Mouse (Mus musculus) midbrain, embryonic 16.5 days (tissue): ENCODE data around the gene Spata5. TPM values are rescaled to one million over a fixed set of nuclear protein-coding genes. Genes with fewer than 3 reads are reported as not detected.

ENCODE experiments used
- ATAC-seq: fragments of 200-750 bp; cut with Nextera tagmentation; 2 replicates; pipeline ENCODE4 v1.8.0; 2017; ENCODE audit warnings: moderate TSS enrichment
- H3K27ac ChIP-seq: fragments of 300-500 bp; sonication (generic); 2 replicates; pipeline ENCODE4 v1.5.1; 2014; ENCODE audit warnings: mild to moderate bottlenecking, low read length, mixed read lengths
- H3K27me3 ChIP-seq: fragments of 300-500 bp; sonication (generic); 2 replicates; pipeline ENCODE4 v1.6.1; 2014; ENCODE audit warnings: low read depth, low read length, mixed read lengths; ENCODE audit not compliant: control insufficient read depth, insufficient read depth
- H3K36me3 ChIP-seq: fragments of 300-500 bp; sonication (generic); 2 replicates; pipeline ENCODE4 v1.6.1; 2014; ENCODE audit warnings: mild to moderate bottlenecking, low read length, moderate library complexity, mixed read lengths; ENCODE audit not compliant: control insufficient read depth, insufficient read depth
- H3K4me1 ChIP-seq: fragments of 300-500 bp; sonication (generic); 2 replicates; pipeline ENCODE4 v1.6.1; 2014; ENCODE audit warnings: mild to moderate bottlenecking, low read length, mixed read lengths; ENCODE audit not compliant: control insufficient read depth, insufficient read depth
- H3K4me2 ChIP-seq: fragments of 300-500 bp; sonication (generic); 2 replicates; pipeline ENCODE4 v1.6.1; 2014; ENCODE audit warnings: mild to moderate bottlenecking, low read length, mixed read lengths
- H3K4me3 ChIP-seq: fragments of 300-500 bp; sonication (generic); 2 replicates; pipeline ENCODE4 v1.5.1; 2014; ENCODE audit warnings: low read depth, mild to moderate bottlenecking, low read length, moderate library complexity, mixed read lengths
- H3K9ac ChIP-seq: fragments of 300-500 bp; sonication (generic); 2 replicates; pipeline ENCODE4 v1.6.1; 2014; ENCODE audit warnings: low read depth, low read length, mixed read lengths
- H3K9me3 ChIP-seq: fragments of 300-500 bp; sonication (generic); replicated peaks from 2 replicates; pipeline ENCODE4 v1.6.1; 2014; ENCODE audit warnings: mild to moderate bottlenecking, low read length, mixed read lengths; ENCODE audit not compliant: control insufficient read depth, poor library complexity, severe bottlenecking
- WGBS: fragments of 180-500 bp; shearing (Covaris S2); extraction: QIAGEN DNeasy Blood & Tissue Kit; methylation state at CpG from one replicate; pipeline ENCODE4 v1.1.7; 2014; 5-methylcytosine and 5-hydroxymethylcytosine counted together
- polyA plus RNA-seq: library from polyadenylated mRNA; unstranded; fragments of >200 nt; fragmentation: Nextera tagmentation; extraction: Ambion mirVana; gene quantifications from 2 replicates; pipeline ENCODE4 v1.2.1, GENCODE M21; 2015

Spata5 gene
- polyA plus RNA-seq, 1 experiment from 2014 or later = 30.3 TPM

DNA sequence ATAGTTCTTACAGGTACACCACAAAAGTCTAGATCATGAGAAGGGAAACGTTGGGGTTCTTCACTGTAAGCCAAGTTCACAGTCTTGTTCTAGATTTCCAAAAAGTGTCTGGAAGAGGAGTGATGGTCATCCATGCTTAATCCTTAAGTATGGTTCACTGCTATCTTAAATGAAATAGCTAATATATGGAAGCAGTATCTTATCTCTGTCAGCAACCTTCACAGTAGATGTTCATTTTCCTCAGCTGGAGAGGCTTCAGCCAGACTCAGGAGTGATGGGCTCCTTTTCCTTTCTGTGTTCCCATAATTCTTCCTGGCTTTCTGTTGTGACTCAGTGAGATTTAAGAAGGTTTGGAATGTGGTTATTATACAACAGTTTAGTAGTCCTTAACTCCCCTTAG, 147.8 kb downstream of the Spata5 start:
- Histone ChIP-seq H3K4me1 (peaks cover 13% of the 10 kb centered on the region), H3K9me3 (no peaks in the 10 kb centered on the region), H3K36me3 (no peaks in the 10 kb centered on the region), H3K27ac (no peak overlapping the region), H3K27me3 (no peaks in the 10 kb centered on the region), H3K4me2 (no peak overlapping the region), H3K4me3 (no peak overlapping the region), H3K9ac (no peak overlapping the region)
- WGBS = 95% methylated on average over 1 of the region's 1 CpGs
- ATAC-seq = no peak

DNA sequence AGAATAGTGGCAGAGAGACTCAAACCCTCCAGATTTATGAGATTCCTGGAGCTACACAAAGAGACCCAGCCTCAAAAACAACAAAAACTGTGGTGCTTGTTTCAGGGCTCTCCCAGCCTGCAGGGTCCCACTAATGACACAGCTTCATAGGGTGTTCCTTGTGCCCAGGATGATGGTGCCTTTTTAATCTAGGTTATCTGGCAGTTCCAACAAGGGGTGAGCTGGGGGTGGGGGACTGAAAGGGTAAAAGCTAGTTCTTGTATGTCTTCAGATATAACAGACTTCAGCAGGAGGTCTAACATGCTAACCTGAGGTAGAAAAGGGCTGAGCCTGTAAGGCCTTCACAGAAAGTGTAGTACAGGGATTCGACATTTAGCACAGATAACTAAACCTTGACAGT, 149.1 kb downstream of the Spata5 start:
- H3K9me3 ChIP-seq = no peaks in the 10 kb centered on the region
- no peak overlapping the region for H3K4me2 ChIP-seq
- H3K4me3 ChIP-seq = no peak overlapping the region
- peaks cover 13% of the 10 kb centered on the region for H3K4me1 ChIP-seq
- no peaks in the 10 kb centered on the region for H3K36me3 ChIP-seq
- no peak for ATAC-seq
- no peaks in the 10 kb centered on the region for H3K27me3 ChIP-seq
- WGBS = 58% methylated on average over 1 of the region's 1 CpGs
- H3K9ac ChIP-seq = no peak overlapping the region
- no peak overlapping the region for H3K27ac ChIP-seq

GRCm38 (mm10) chr3:37569661-37570566, 150.2 kb downstream of the Spata5 start:
- ATAC-seq = peak; percentile 91
- 7% methylated on average over 22 of the region's 22 CpGs for WGBS
- Histone ChIP-seq H3K9ac (peak overlapping the region; percentile 39; the same call in 1 of the 2 replicates), H3K4me3 (no peak overlapping the region), H3K36me3 (no peaks in the 10 kb centered on the region), H3K27me3 (no peaks in the 10 kb centered on the region), H3K4me2 (peak overlapping the region; percentile 41), H3K4me1 (peaks cover 13% of the 10 kb centered on the region), H3K9me3 (no peaks in the 10 kb centered on the region), H3K27ac (0 out of 2 replicates have a peak overlapping the region, but pooled peaks have one; percentile 9)

DNA sequence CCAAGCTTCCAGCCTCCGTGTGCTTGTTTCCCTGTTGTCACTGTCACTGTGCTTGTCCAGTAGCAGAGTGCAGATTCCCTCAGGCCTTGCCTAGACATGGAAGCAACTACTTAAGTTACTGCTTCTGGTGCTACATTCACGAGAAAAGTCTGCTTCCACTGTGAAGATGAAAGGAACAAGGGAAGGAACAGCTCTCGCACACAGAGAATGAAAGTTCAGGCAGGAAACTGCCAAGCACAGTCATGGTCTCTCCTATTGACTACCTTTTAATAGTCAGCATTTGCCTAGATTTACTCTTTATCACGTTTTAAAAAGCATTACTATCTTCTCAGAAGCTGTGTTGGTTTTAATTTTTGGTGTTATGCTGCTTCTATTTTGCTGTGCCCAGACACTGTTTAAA, 151.9 kb downstream of the Spata5 start:
- 46% methylated on average over 4 of the region's 4 CpGs for WGBS
- ATAC-seq = no peak
- H3K4me3 ChIP-seq = no peak overlapping the region

GRCm38 (mm10) chr3:37572066-37572465, 152.4 kb downstream of the Spata5 start:
- 70% methylated on average over 6 of the region's 6 CpGs for WGBS
- H3K4me1 ChIP-seq = peaks cover 13% of the 10 kb centered on the region
- no peak overlapping the region for H3K4me2 ChIP-seq
- no peak for ATAC-seq
- H3K36me3 ChIP-seq = no peaks in the 10 kb centered on the region
- no peaks in the 10 kb centered on the region for H3K27me3 ChIP-seq
- H3K9me3 ChIP-seq = no peaks in the 10 kb centered on the region
- H3K9ac ChIP-seq = no peak overlapping the region
- H3K27ac ChIP-seq = no peak overlapping the region
- no peak overlapping the region for H3K4me3 ChIP-seq

More for the DNA sequence above, 151.9 kb downstream of the Spata5 start:
- H3K4me2 ChIP-seq = no peak overlapping the region
- H3K4me1 ChIP-seq = peaks cover 13% of the 10 kb centered on the region
- H3K27ac ChIP-seq = no peak overlapping the region
- H3K36me3 ChIP-seq = no peaks in the 10 kb centered on the region
- no peaks in the 10 kb centered on the region for H3K9me3 ChIP-seq
- no peak overlapping the region for H3K9ac ChIP-seq
- no peaks in the 10 kb centered on the region for H3K27me3 ChIP-seq

DNA sequence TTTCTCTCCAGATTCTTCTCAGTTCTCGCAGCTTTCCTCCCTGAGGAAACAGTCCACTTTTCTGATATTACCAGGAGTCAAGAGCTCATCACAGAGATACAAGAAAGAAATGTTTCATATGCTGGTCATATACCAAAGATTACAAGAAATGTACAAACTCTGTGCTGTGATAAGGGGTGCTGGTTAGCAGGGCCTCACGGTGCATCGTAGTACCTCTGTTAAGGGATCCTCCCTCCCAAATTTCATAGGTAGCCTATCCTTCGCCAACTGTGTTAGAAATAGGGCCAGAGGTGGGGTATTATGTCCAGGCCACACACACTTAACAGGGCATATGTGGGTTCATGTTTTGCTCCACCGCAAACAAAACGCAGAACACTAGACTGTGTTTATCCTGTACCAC, 157.1 kb downstream of the Spata5 start:
- Histone ChIP-seq H3K9me3 (no peaks in the 10 kb centered on the region), H3K27me3 (no peaks in the 10 kb centered on the region), H3K4me1 (no peaks in the 10 kb centered on the region), H3K27ac (no peak overlapping the region), H3K4me2 (no peak overlapping the region), H3K36me3 (0 out of 2 replicates have a peak, but pooled peaks cover 3% of the 10 kb centered on the region), H3K4me3 (no peak overlapping the region), H3K9ac (no peak overlapping the region)
- 99% methylated on average over 6 of the region's 6 CpGs for whole genome bisulfite sequencing
- no peak for ATAC-seq

DNA sequence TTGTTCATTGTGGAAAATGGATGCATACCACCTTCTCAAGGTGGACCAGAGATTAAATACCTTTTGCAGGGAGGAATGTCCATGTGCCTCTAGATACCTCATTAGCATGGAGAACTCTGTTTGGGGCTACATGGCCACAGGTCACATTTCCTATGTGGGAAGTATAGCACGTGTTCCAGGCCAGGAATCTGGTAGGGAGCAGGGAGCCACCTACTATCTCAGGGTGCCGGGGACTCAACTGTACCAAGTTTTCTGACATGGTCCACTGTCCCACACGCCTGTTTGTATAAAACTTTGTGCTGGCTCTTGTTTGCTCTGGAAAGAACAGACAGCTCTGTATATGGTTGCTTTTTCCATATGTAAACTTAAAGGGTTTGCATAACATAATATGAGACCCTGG, 158.0 kb downstream of the Spata5 start:
- 83% methylated on average over 3 of the region's 3 CpGs for WGBS
- H3K4me1 ChIP-seq = no peaks in the 10 kb centered on the region
- no peak for ATAC-seq
- no peak overlapping the region for H3K4me2 ChIP-seq
- H3K4me3 ChIP-seq = no peak overlapping the region
- no peak overlapping the region for H3K27ac ChIP-seq
- H3K36me3 ChIP-seq = 0 out of 2 replicates have a peak, but pooled peaks cover 3% of the 10 kb centered on the region
- H3K27me3 ChIP-seq = no peaks in the 10 kb centered on the region
- H3K9ac ChIP-seq = no peak overlapping the region
- no peaks in the 10 kb centered on the region for H3K9me3 ChIP-seq

GRCm38 (mm10) chr3:37584576-37584975, 164.9 kb downstream of the Spata5 start:
- Histone ChIP-seq H3K4me2 (no peak overlapping the region), H3K9ac (no peak overlapping the region), H3K27me3 (no peaks in the 10 kb centered on the region), H3K4me1 (peaks cover 16% of the 10 kb centered on the region), H3K9me3 (no peaks in the 10 kb centered on the region), H3K36me3 (0 out of 2 replicates have a peak, but pooled peaks cover 3% of the 10 kb centered on the region), H3K4me3 (no peak overlapping the region), H3K27ac (no peak overlapping the region)
- ATAC-seq = no peak
- 88% methylated on average over 5 of the region's 5 CpGs for WGBS
